Mouse (Mus musculus): ENCODE measurements at regions not wholly inside any gene's neighbourhood (a gene's known extent, or its start where the extent isn't known, plus 50 kb on each side); places are given as distances from the start of the nearest gene placed in this dataset.
A peak's percentile ranks its signal among the peaks of the same experiment; 100 is the strongest.

DNA sequence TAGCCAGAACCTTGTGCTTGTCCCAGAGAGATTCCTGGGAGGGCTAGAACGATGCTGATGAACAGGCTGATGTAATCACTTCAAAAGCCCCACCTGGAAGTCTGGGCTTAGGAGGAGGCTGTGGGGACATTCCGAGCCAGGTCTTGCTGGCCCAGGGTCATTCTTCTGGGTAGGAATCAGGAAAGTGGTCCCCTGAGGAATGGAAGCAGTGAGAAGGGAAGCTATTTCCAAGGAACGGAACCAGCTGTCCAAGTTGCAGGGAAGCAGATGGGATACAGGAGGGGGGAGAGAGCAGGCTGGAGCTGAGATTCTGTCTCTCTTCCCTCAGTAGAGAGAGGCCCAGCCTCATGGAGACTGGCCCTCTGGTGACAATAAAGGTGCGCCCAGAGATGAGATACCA, 243.9 kb downstream of the Tcf7l2 start:
- Histone ChIP-seq H3K4me2 (ENCODE audit: low read depth) (no peak overlapping the region), H3K4me3 (ENCODE audit: insufficient read depth in 1 of 2, low read depth in 2 of 2, low read length in 2 of 2) (no peak overlapping the region), H3K36me3 (replicated peaks; ENCODE audit: control insufficient read depth, insufficient read depth, low read depth) (no peaks in the 10 kb centered on the region), H3K9ac (replicated peaks) (no peak overlapping the region), H3K27me3 (ENCODE audit: control insufficient read depth, insufficient read depth, low read length) (no peaks in the 10 kb centered on the region), H3K27ac (no peak overlapping the region), H3K9me3 (ENCODE audit: control insufficient read depth, low read length) (no peaks in the 10 kb centered on the region), H3K4me1 (replicated peaks; ENCODE audit: control insufficient read depth in 2 of 2, insufficient read depth in 2 of 2, low read length in 1 of 2) (peaks cover 6 to 9% of the 10 kb centered on the region in 2 experiments; a peak in 2 of 4 replicates)
- WGBS (ENCODE audit: insufficient replicate concordance) = 76% methylated on average over 4 of the region's 4 CpGs
- DNase-seq (ENCODE audit: low read depth in 3 of 3, low spot score in 3 of 3) (no peak), ATAC-seq (ENCODE audit: insufficient read depth) (no peak)
- TF ChIP-seq EP300 (IDR thresholded peaks at IDR 0.05; ENCODE audit: low read depth) = no peak

DNA sequence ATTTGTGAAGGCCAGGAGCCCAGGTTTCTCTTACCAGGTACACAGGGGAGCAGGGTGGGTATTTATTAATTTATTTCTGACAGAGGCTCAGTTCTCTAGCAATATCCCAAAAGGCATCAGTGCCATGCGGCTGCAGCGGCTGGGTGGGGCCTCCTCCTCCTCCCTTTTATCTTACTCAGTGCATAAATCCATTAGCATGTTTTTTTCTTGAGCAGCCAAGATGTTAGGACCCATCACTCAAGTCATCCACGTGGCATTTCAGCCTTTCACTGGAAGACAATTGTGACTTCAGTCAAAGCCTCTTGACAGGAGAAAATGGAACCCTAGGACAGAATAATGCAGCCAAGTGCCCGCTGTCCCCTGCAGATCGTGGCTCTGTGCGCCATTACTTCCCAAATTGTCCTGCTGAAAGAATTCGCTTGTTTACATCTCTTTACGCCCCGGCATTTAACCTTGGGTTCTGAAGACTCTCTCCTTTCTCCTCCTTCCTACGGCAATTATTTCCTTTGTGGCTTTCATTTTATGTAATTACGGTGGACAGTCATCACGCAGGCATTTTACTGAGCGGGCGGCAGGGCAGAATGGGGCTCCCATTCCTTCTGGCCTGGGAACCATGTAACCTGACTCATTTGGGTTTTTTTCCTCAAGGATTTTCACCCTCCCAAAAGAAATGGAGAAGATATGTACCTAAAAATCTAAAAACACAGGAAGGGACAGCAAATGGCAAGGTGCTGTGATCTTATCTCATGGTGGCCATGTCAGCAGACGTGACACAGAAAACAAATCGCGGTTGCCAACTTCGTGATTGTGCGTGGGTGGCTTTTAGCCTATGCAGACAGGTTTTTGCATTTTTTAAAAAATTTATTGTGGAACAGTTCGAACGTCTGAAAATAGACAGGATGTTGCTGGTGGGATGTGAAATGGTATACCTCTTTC, 250.4 kb downstream of the Tcf7l2 start:
- H3K4me3 ChIP-seq (ENCODE audit: insufficient read depth in 1 of 2, low read depth in 2 of 2, low read length in 2 of 2) = no peak overlapping the region
- no peak overlapping the region for H3K4me2 ChIP-seq (ENCODE audit: low read depth)
- TF ChIP-seq EP300 (IDR thresholded peaks at IDR 0.05; ENCODE audit: low read depth) = no peak
- no peak for TF ChIP-seq CTCF (IDR thresholded peaks at IDR 0.05; ENCODE audit: low read depth)
- no peaks in the 10 kb centered on the region for H3K9me3 ChIP-seq (ENCODE audit: control insufficient read depth, low read length)
- peaks cover 6 to 9% of the 10 kb centered on the region in 2 experiments; a peak in 3 of 4 replicates for H3K4me1 ChIP-seq (replicated peaks; ENCODE audit: control insufficient read depth in 2 of 2, insufficient read depth in 2 of 2, low read length in 1 of 2)
- no peak overlapping the region for H3K9ac ChIP-seq (replicated peaks)
- H3K36me3 ChIP-seq (replicated peaks; ENCODE audit: control insufficient read depth, insufficient read depth, low read depth) = no peaks in the 10 kb centered on the region
- ATAC-seq (ENCODE audit: insufficient read depth) (no peak), DNase-seq (ENCODE audit: low read depth in 3 of 3, low spot score in 3 of 3) (no peak)
- no peaks in the 10 kb centered on the region for H3K27me3 ChIP-seq (ENCODE audit: control insufficient read depth, insufficient read depth, low read length)
- no peak overlapping the region for H3K27ac ChIP-seq
- WGBS (ENCODE audit: insufficient replicate concordance) = 67% methylated on average over 21 of the region's 21 CpGs

DNA sequence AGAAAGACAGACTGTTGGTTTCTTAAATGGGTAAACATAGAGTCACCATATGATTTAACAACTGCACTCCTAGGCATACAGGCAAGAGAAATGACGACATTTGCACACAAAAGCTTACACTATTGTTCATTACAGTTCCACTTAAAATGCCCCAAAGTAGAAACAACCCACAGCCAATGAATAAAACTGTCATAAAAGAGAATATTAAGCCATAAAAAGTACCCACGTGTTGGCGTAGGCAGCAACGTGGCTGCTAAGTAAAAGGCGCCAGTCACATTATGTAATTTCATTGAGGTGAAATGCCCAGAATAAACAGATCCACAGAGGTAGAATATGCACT, 251.1 kb downstream of the Tcf7l2 start:
- ATAC-seq (ENCODE audit: insufficient read depth) (no peak), DNase-seq (ENCODE audit: low read depth in 3 of 3, low spot score in 3 of 3) (no peak)
- Histone ChIP-seq H3K9ac (replicated peaks) (no peak overlapping the region), H3K27ac (no peak overlapping the region), H3K4me2 (ENCODE audit: low read depth) (no peak overlapping the region), H3K4me1 (replicated peaks; ENCODE audit: control insufficient read depth in 2 of 2, insufficient read depth in 2 of 2, low read length in 1 of 2) (peaks cover 3 to 7% of the 10 kb centered on the region in 2 experiments; a peak in 3 of 4 replicates), H3K36me3 (replicated peaks; ENCODE audit: control insufficient read depth, insufficient read depth, low read depth) (no peaks in the 10 kb centered on the region), H3K4me3 (ENCODE audit: insufficient read depth in 1 of 2, low read depth in 2 of 2, low read length in 2 of 2) (no peak overlapping the region), H3K27me3 (ENCODE audit: control insufficient read depth, insufficient read depth, low read length) (no peaks in the 10 kb centered on the region), H3K9me3 (ENCODE audit: control insufficient read depth, low read length) (no peaks in the 10 kb centered on the region)
- TF ChIP-seq EP300 (IDR thresholded peaks at IDR 0.05; ENCODE audit: low read depth) = no peak
- TF ChIP-seq CTCF (IDR thresholded peaks at IDR 0.05; ENCODE audit: low read depth) = no peak
- WGBS (ENCODE audit: insufficient replicate concordance) = 78% methylated on average over 5 of the region's 5 CpGs

DNA sequence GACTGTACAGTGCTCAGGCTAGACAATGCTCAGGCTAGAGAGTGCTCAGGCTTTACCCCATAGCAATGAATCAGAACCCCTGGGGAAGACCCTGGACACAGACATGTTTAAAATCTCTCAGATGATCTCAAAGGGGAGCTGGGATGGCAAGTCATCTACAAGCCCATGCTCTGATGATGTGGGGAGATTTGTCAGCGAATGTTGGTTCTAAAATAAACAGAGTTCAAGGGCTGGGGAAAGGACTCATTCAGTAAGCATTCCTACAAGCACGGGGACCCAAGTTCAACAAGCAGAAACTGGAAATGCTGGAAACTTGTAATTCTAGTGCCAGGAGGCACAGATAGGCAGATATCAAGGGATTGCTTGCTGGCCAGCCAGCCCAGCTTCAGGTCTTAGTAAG, 254.1 kb downstream of the Tcf7l2 start:
- H3K27ac ChIP-seq = no peak overlapping the region
- no peak overlapping the region for H3K4me2 ChIP-seq (ENCODE audit: low read depth)
- no peaks in the 10 kb centered on the region for H3K36me3 ChIP-seq (replicated peaks; ENCODE audit: control insufficient read depth, insufficient read depth, low read depth)
- H3K9me3 ChIP-seq (ENCODE audit: control insufficient read depth, low read length) = no peaks in the 10 kb centered on the region
- TF ChIP-seq CTCF (IDR thresholded peaks at IDR 0.05; ENCODE audit: low read depth) (no peak), EP300 (IDR thresholded peaks at IDR 0.05; ENCODE audit: low read depth) (no peak)
- no peaks in the 10 kb centered on the region; a peak in 1 of 4 replicates for H3K4me1 ChIP-seq (replicated peaks; ENCODE audit: control insufficient read depth in 2 of 2, insufficient read depth in 2 of 2, low read length in 1 of 2)
- no peak overlapping the region for H3K4me3 ChIP-seq (ENCODE audit: insufficient read depth in 1 of 2, low read depth in 2 of 2, low read length in 2 of 2)
- WGBS (ENCODE audit: insufficient replicate concordance) = 50% methylated on average over 2 of the region's 2 CpGs
- no peaks in the 10 kb centered on the region for H3K27me3 ChIP-seq (ENCODE audit: control insufficient read depth, insufficient read depth, low read length)
- ATAC-seq (ENCODE audit: insufficient read depth) (no peak), DNase-seq (ENCODE audit: low read depth in 3 of 3, low spot score in 3 of 3) (no peak)
- H3K9ac ChIP-seq (replicated peaks) = no peak overlapping the region

DNA sequence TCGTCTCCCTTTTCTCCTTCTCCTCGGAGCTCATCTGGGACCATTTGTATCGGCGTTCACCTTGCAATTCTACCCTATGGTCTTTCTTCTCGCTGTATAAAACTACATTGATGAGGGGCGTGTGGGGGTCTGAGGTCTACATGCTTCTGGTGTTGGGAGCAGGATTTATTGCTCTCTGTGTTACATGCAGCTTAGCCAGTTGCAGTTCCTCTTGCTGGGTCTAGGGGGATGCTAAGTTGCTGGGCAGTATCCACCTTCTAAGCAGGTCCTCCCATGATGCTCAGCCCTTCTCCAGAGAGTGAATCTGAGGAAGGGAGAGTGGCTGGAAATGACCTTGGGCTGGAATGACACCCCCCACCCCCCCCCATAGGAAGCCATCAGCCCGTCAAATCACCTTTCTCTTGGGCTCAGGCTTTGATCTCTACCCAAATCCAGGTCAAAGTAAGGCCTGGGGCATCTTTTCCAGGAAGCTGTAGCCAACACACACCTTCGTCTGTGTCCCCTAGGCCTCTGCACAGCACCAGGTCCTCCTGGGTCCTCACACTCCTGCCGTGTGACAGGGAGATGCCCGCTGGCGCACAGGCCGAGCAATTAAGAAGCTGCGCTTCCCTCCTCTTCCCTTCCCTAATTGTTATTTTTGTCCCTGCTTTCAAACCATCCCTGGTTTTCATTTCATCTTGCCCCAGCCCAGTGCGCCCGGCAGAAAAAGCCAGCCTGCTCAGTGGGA, 257.0 kb downstream of the Tcf7l2 start:
- no peaks in the 10 kb centered on the region for H3K27me3 ChIP-seq (ENCODE audit: control insufficient read depth, insufficient read depth, low read length)
- no peaks in the 10 kb centered on the region for H3K36me3 ChIP-seq (replicated peaks; ENCODE audit: control insufficient read depth, insufficient read depth, low read depth)
- TF ChIP-seq CTCF (IDR thresholded peaks at IDR 0.05; ENCODE audit: low read depth) = 0 out of 2 replicates have a peak, but pooled peaks have one; percentile 21
- TF ChIP-seq EP300 (IDR thresholded peaks at IDR 0.05; ENCODE audit: low read depth) = no peak
- no peak overlapping the region for H3K4me2 ChIP-seq (ENCODE audit: low read depth)
- no peak for ATAC-seq (ENCODE audit: insufficient read depth)
- no peak overlapping the region for H3K9ac ChIP-seq (replicated peaks)
- no peak for DNase-seq (ENCODE audit: low read depth in 3 of 3, low spot score in 3 of 3)
- H3K27ac ChIP-seq = no peak overlapping the region
- 79% methylated on average over 15 of the region's 15 CpGs for WGBS (ENCODE audit: insufficient replicate concordance)
- no peak overlapping the region for H3K4me3 ChIP-seq (ENCODE audit: insufficient read depth in 1 of 2, low read depth in 2 of 2, low read length in 2 of 2)
- no peaks in the 10 kb centered on the region for H3K4me1 ChIP-seq (replicated peaks; ENCODE audit: control insufficient read depth in 2 of 2, insufficient read depth in 2 of 2, low read length in 1 of 2)
- H3K9me3 ChIP-seq (ENCODE audit: control insufficient read depth, low read length) = no peaks in the 10 kb centered on the region
